Mouse (Mus musculus) forebrain, embryonic 11.5 days (tissue): ENCODE data around the gene Tyw3. TPM values are rescaled to one million over a fixed set of nuclear protein-coding genes. Genes with fewer than 3 reads are reported as not detected.
"Not testable (repeated sequence)": the region's sequence is repeated elsewhere in the genome, so short reads cannot be mapped to it uniquely, and the experiment has no call there.

ENCODE experiments used
- ATAC-seq: fragments of 200-750 bp; cut with Nextera tagmentation; replicated peaks from 2 replicates; pipeline ENCODE4 v1.8.0; 2017; ENCODE audit warnings: moderate TSS enrichment; ENCODE audit not compliant: low FRiP score
- DNase-seq: peaks from one replicate; pipeline ENCODE4 v3.0.0-alpha.2; 2017; ENCODE audit warnings: low spot score
- H3K27ac ChIP-seq: fragments of 300-500 bp; sonication (generic); 2 replicates; pipeline ENCODE4 v1.5.1; 2014; ENCODE audit warnings: low read depth, low read length
- H3K27me3 ChIP-seq: fragments of 300-500 bp; sonication (generic); 2 replicates; pipeline ENCODE4 v1.6.1; 2014; ENCODE audit warnings: mild to moderate bottlenecking, low read length, mixed read lengths; ENCODE audit not compliant: control insufficient read depth, insufficient read depth
- H3K36me3 ChIP-seq: fragments of 300-500 bp; sonication (generic); 2 replicates; pipeline ENCODE4 v1.6.1; 2014; ENCODE audit warnings: mild to moderate bottlenecking, low read length, moderate library complexity, mixed read lengths; ENCODE audit not compliant: control insufficient read depth, insufficient read depth
- H3K4me1 ChIP-seq: fragments of 300-500 bp; sonication (generic); replicated peaks from 2 replicates; pipeline ENCODE4 v1.6.1; 2014; ENCODE audit warnings: low read length, mixed read lengths; ENCODE audit not compliant: control insufficient read depth, insufficient read depth
- H3K4me2 ChIP-seq: fragments of 300-500 bp; sonication (generic); 2 replicates; pipeline ENCODE4 v1.6.1; 2014; ENCODE audit warnings: low read depth, mild to moderate bottlenecking, low read length, moderate library complexity, mixed read lengths; ENCODE audit not compliant: severe bottlenecking
- H3K4me3 ChIP-seq: fragments of 300-500 bp; sonication (generic); 2 replicates; pipeline ENCODE4 v1.5.1; 2014; ENCODE audit warnings: low read depth, low read length
- H3K9ac ChIP-seq: fragments of 300-500 bp; sonication (generic); 2 replicates; pipeline ENCODE4 v1.6.1; 2014; ENCODE audit warnings: low read length
- H3K9me3 ChIP-seq: fragments of 300-500 bp; sonication (generic); 2 replicates; pipeline ENCODE4 v1.6.1; 2016; ENCODE audit warnings: low read length, mixed read lengths; ENCODE audit not compliant: control insufficient read depth
- WGBS: fragments of 180-500 bp; shearing (Covaris S2); extraction: QIAGEN DNeasy Blood & Tissue Kit; methylation state at CpG from one replicate; pipeline ENCODE4 v1.1.7; 2014; 5-methylcytosine and 5-hydroxymethylcytosine counted together
- polyA plus RNA-seq: library from polyadenylated mRNA; unstranded; fragments of >200 nt; fragmentation: Nextera tagmentation; extraction: Ambion mirVana; gene quantifications from 2 replicates; pipeline ENCODE4 v1.2.1, GENCODE M21; 2014

The Tyw3 gene
- 20.5 and 21.5 TPM in 2 replicates for polyA plus RNA-seq

- ATAC-seq, result peak; percentile 96
- Histone ChIP-seq H3K4me2 (peak within 1 kb of the TSS; percentile 74), H3K4me3 (peak within 1 kb of the TSS; percentile 89), H3K27me3 (no peaks in the 10 kb centered on the region), H3K36me3 (peaks cover 2% of the 10 kb centered on the region; the same call in 1 of the 2 replicates), H3K9me3 (no peaks in the 10 kb centered on the region), H3K4me1 (no peaks in the 10 kb centered on the region), H3K27ac (peak within 1 kb of the TSS; percentile 91), H3K9ac (peak within 1 kb of the TSS; percentile 92)
- peak; percentile 97 for DNase-seq
- under 1% methylated on average over 38 of the region's 38 CpGs for WGBS
Observed at GRCm38 (mm10) chr3:154596934-154597554, at the start of gene Tyw3. Gene Tyw3, minus strand, starts transcription at chr3:154597104.

GRCm38 (mm10) chr3:154633091-154633490, 36.2 kb upstream of the Tyw3 start:
- no peaks in the 10 kb centered on the region for H3K27me3 ChIP-seq
- no peaks in the 10 kb centered on the region for H3K36me3 ChIP-seq
- H3K27ac ChIP-seq, result no peak overlapping the region
- DNase-seq (no peak), ATAC-seq (no peak)
- H3K4me3 ChIP-seq, result no peak overlapping the region
- WGBS, result 86% methylated on average over 5 of the region's 5 CpGs
- H3K4me1 ChIP-seq, result no peaks in the 10 kb centered on the region
- H3K4me2 ChIP-seq, result no peak overlapping the region
- no peak overlapping the region for H3K9ac ChIP-seq
- no peaks in the 10 kb centered on the region for H3K9me3 ChIP-seq

GRCm38 (mm10) chr3:154631281-154631680, 34.4 kb upstream of the Tyw3 start:
- not testable (repeated sequence) for H3K9ac ChIP-seq, ATAC-seq, H3K27ac ChIP-seq, H3K4me3 ChIP-seq, H3K4me1 ChIP-seq, H3K9me3 ChIP-seq, H3K4me2 ChIP-seq, H3K36me3 ChIP-seq, H3K27me3 ChIP-seq, DNase-seq
- WGBS, result 90% methylated on average over 2 of the region's 2 CpGs

- no peak overlapping the region for H3K4me2 ChIP-seq
- no peak overlapping the region for H3K9ac ChIP-seq
- no peak overlapping the region for H3K4me3 ChIP-seq
- no peaks in the 10 kb centered on the region for H3K9me3 ChIP-seq
- peak; percentile 65 for ATAC-seq
- H3K27me3 ChIP-seq, result no peaks in the 10 kb centered on the region
- no peak overlapping the region for H3K27ac ChIP-seq
- DNase-seq, result no peak
- H3K36me3 ChIP-seq, result no peaks in the 10 kb centered on the region
- no peaks in the 10 kb centered on the region for H3K4me1 ChIP-seq
Observed at GRCm38 (mm10) chr3:154628284-154628683, 31.4 kb upstream of the Tyw3 start.

DNA sequence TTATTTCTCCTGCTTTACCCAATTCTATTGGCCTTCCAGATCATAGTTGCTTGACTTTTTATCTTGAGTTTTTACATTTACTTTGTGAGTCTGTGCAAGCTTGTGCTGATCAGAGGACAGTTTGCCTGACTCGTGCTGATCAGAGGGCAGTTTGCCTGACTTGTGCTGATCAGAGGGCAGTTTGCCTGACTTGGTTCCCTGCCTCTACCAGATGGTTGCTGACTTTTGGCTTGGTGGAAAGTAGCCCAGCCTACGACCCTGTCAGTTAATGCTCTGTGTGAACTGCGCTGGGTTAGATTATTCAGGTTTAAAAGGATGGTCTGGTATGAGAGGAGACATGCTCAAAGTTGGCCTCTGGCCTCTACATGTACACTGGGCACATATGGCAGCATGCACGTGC, 19.2 kb upstream of the Tyw3 start:
- Histone ChIP-seq H3K27ac (no peak overlapping the region), H3K36me3 (no peaks in the 10 kb centered on the region), H3K4me3 (no peak overlapping the region), H3K4me1 (no peaks in the 10 kb centered on the region), H3K4me2 (no peak overlapping the region), H3K9ac (no peak overlapping the region), H3K9me3 (no peaks in the 10 kb centered on the region), H3K27me3 (no peaks in the 10 kb centered on the region)
- ATAC-seq, result no peak
- DNase-seq, result no peak
- WGBS, result 91% methylated on average over 4 of the region's 4 CpGs

GRCm38 (mm10) chr3:154615304-154615703, 18.4 kb upstream of the Tyw3 start:
- 71% methylated on average over 7 of the region's 7 CpGs for WGBS
- Histone ChIP-seq H3K4me1 (no peaks in the 10 kb centered on the region), H3K36me3 (no peaks in the 10 kb centered on the region), H3K27me3 (no peaks in the 10 kb centered on the region), H3K4me2 (no peak overlapping the region), H3K9me3 (no peaks in the 10 kb centered on the region), H3K27ac (no peak overlapping the region), H3K4me3 (no peak overlapping the region), H3K9ac (no peak overlapping the region)
- ATAC-seq (no peak), DNase-seq (no peak)

- DNase-seq (no peak), ATAC-seq (no peak)
- H3K27ac ChIP-seq, result no peak overlapping the region
- no peak overlapping the region for H3K4me3 ChIP-seq
- H3K4me2 ChIP-seq, result no peak overlapping the region
- no peaks in the 10 kb centered on the region for H3K4me1 ChIP-seq
- no peaks in the 10 kb centered on the region for H3K9me3 ChIP-seq
- H3K27me3 ChIP-seq, result no peaks in the 10 kb centered on the region
- WGBS, result 91% methylated on average over 8 of the region's 8 CpGs
- H3K36me3 ChIP-seq, result no peaks in the 10 kb centered on the region
- no peak overlapping the region for H3K9ac ChIP-seq
Observed at GRCm38 (mm10) chr3:154614771-154615170, 17.9 kb upstream of the Tyw3 start.

DNA sequence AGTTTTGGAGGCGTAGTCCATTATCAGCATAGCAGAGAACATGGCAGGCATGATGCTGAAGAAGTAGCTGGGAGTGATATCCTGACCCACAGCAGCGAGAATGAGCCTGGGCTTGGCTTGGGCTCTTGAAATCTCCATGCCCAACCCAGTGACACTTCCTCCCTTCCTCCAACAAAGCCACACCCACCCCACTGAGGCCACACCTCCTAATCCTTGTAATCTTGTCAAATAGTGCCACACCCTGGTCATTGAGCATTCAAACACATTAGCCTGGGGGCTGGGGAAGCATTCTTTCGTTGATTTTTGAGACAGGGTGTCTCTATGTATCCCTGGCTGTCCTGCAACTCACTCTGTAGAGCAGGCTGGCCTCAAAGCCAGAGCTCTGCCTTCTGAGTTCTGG, 15.0 kb upstream of the Tyw3 start:
- Histone ChIP-seq H3K36me3 (no peaks in the 10 kb centered on the region), H3K9me3 (no peaks in the 10 kb centered on the region), H3K27me3 (no peaks in the 10 kb centered on the region), H3K27ac (no peak overlapping the region), H3K4me1 (no peaks in the 10 kb centered on the region), H3K9ac (no peak overlapping the region), H3K4me2 (no peak overlapping the region), H3K4me3 (no peak overlapping the region)
- WGBS, result 93% methylated on average over 3 of the region's 3 CpGs
- no peak for ATAC-seq
- no peak for DNase-seq

- H3K27ac ChIP-seq, result no peak overlapping the region
- H3K9ac ChIP-seq, result no peak overlapping the region
- no peak for DNase-seq
- H3K36me3 ChIP-seq, result no peaks in the 10 kb centered on the region
- H3K4me2 ChIP-seq, result no peak overlapping the region
- H3K4me1 ChIP-seq, result no peaks in the 10 kb centered on the region
- no peaks in the 10 kb centered on the region for H3K27me3 ChIP-seq
- H3K9me3 ChIP-seq, result no peaks in the 10 kb centered on the region
- H3K4me3 ChIP-seq, result no peak overlapping the region
- WGBS, result 88% methylated on average over 1 of the region's 1 CpGs
- no peak for ATAC-seq
Observed at GRCm38 (mm10) chr3:154607896-154608295, 11.0 kb upstream of the Tyw3 start.
